In genomic region chr2:114052696-114053598, GRCm38 (mm10) we compare ENCODE assay signal across 8 mouse cellular contexts. TPM values are rescaled to one million over a fixed set of nuclear protein-coding genes. Genes with fewer than 3 reads are reported as not detected.
DNase-seq lines count a peak whose midpoint lies in the region; ATAC-seq and TF ChIP-seq lines count a peak whose summit lies in the region.

Actc1 (minus strand) TSS chr2:114053548.

- H3K27ac ChIP-seq in liver, embryonic 12.5 days, result no peak within 1 kb of the TSS
- H3K27ac ChIP-seq in hindbrain, embryonic 13.5 days, result no peak within 1 kb of the TSS
- no peak within 1 kb of the TSS for H3K27ac ChIP-seq in midbrain, postnatal 0 days (ENCODE audit: low read depth, low read length)

- no peaks in the 10 kb centered on the region for H3K4me1 ChIP-seq in liver, embryonic 12.5 days
- peaks cover 10% of the 10 kb centered on the region; the same call in 1 of the 2 replicates for H3K4me1 ChIP-seq in hindbrain, embryonic 13.5 days (replicated peaks)
- no peaks in the 10 kb centered on the region; the same call in 1 of the 2 replicates for H3K4me1 ChIP-seq in midbrain, postnatal 0 days (ENCODE audit: insufficient read depth, low read length)

- H3K36me3 ChIP-seq in liver, embryonic 12.5 days, result no peaks in the 10 kb centered on the region
- H3K36me3 ChIP-seq in hindbrain, embryonic 13.5 days, result no peaks in the 10 kb centered on the region
- no peaks in the 10 kb centered on the region for H3K36me3 ChIP-seq in midbrain, postnatal 0 days (ENCODE audit: insufficient read depth, low read length)

- H3K4me3 ChIP-seq in liver, embryonic 12.5 days, result no peak within 1 kb of the TSS
- H3K4me3 ChIP-seq in hindbrain, embryonic 13.5 days, result no peak within 1 kb of the TSS
- H3K4me3 ChIP-seq in midbrain, postnatal 0 days (ENCODE audit: low read depth, low read length), result no peak within 1 kb of the TSS

- no peak within 1 kb of the TSS for H3K4me2 ChIP-seq in liver, embryonic 12.5 days
- peak within 1 kb of the TSS; percentile 30; the same call in 1 of the 2 replicates for H3K4me2 ChIP-seq in hindbrain, embryonic 13.5 days
- H3K4me2 ChIP-seq in midbrain, postnatal 0 days (ENCODE audit: low read depth, low read length, poor library complexity, severe bottlenecking), result no peak within 1 kb of the TSS

- WGBS in liver, embryonic 12.5 days (ENCODE audit: insufficient replicate concordance), result 27% methylated on average over 13 of the region's 14 CpGs
- WGBS in hindbrain, embryonic 13.5 days, result 38% methylated on average over 14 of the region's 14 CpGs
- 54% methylated on average over 13 of the region's 14 CpGs for WGBS in midbrain, postnatal 0 days

- no peaks in the 10 kb centered on the region for H3K9me3 ChIP-seq in liver, embryonic 12.5 days (replicated peaks)
- H3K9me3 ChIP-seq in hindbrain, embryonic 13.5 days, result no peaks in the 10 kb centered on the region
- no peaks in the 10 kb centered on the region for H3K9me3 ChIP-seq in midbrain, postnatal 0 days (ENCODE audit: low read length)

- no peak for ATAC-seq in liver, embryonic 12.5 days
- peak; percentile 68 for ATAC-seq in hindbrain, embryonic 13.5 days (ENCODE audit: low FRiP score)
- ATAC-seq in midbrain, postnatal 0 days (ENCODE audit: low FRiP score), result peak; percentile 58; the same call in 1 of the 2 replicates
- no peak for ATAC-seq in CD4-positive, CD25-positive, alpha-beta regulatory T cell, adult 4 months

- H3K9ac ChIP-seq in liver, embryonic 12.5 days, result no peak within 1 kb of the TSS
- no peak within 1 kb of the TSS for H3K9ac ChIP-seq in hindbrain, embryonic 13.5 days
- H3K9ac ChIP-seq in midbrain, postnatal 0 days (replicated peaks; ENCODE audit: low read length, poor library complexity, severe bottlenecking), result no peak within 1 kb of the TSS

- H3K27me3 ChIP-seq in liver, embryonic 12.5 days (replicated peaks), result no peaks in the 10 kb centered on the region
- no peaks in the 10 kb centered on the region for H3K27me3 ChIP-seq in hindbrain, embryonic 13.5 days
- H3K27me3 ChIP-seq in midbrain, postnatal 0 days (ENCODE audit: insufficient read depth, low read length), result no peaks in the 10 kb centered on the region

- no peak for TF ChIP-seq CTCF in midbrain, postnatal 0 days (IDR thresholded peaks at IDR 0.05)

- DNase-seq in liver, result peak; percentile 7
- DNase-seq in gastrocnemius, adult 8-10 months (ENCODE audit: low spot score in 2 of 2), result no peak
- peak; percentile 47 for DNase-seq in midbrain, postnatal 0 days (ENCODE audit: low spot score)
- DNase-seq in adrenal gland, adult 18-20 months (ENCODE audit: low spot score in 2 of 2), result no peak
- no peak for DNase-seq in adrenal gland, adult 2 months

RNA-seq across cellular contexts. Expression of gene Actc1, which starts in this region (rescaled TPM):
- polyA plus RNA-seq in liver, embryonic 12.5 days (2016; fragmentation: Nextera tagmentation; extraction: Ambion mirVana), result 9.2 and 20.4 TPM in 2 replicates
- 100 to 1,000 TPM in 1 of 4 experiments, 10 to 100 TPM in 3; 39.7 to 199 (median 83.9) TPM for total RNA-seq in gastrocnemius, adult 8-10 months (2022)
- polyA plus RNA-seq in hindbrain, embryonic 13.5 days (2015; fragmentation: Nextera tagmentation; extraction: Ambion mirVana), result 44.7 and 51.3 TPM in 2 replicates
- total RNA-seq in midbrain, postnatal 0 days (2014; rRNA removed), result 2.6 TPM in 1 of 2 replicates, not detected in the other
- 0.17 and 0.18 TPM in 2 replicates for polyA plus RNA-seq in midbrain, postnatal 0 days (2015; fragmentation: Nextera tagmentation; extraction: Ambion mirVana)
- total RNA-seq in adrenal gland, adult 18-20 months (2021), result not detected
- not detected for polyA plus RNA-seq in CD4-positive, CD25-positive, alpha-beta regulatory T cell, adult 4 months (2017; shearing (Covaris generic))
- not detected for total RNA-seq in adrenal gland, adult 2 months (2021)
- 0.10 and 0.11 TPM in 2 replicates for polyA plus RNA-seq in adrenal gland, adult 2 months (2012; rRNA removed)

Comparison
In these comparisons a context has a peak if more than half of its experiments do, and no peak if none do; other contexts are left out.
1. RNA of gene Actc1 (total RNA-seq): 39.7 to 199 TPM in gastrocnemius, adult 8-10 months; 2.6 TPM in midbrain, postnatal 0 days, not detected in adrenal gland, adult 2 months and not detected in adrenal gland, adult 18-20 months; every median in the first group is over 10 times any median in the second.
2. DNase-seq: peak in liver (single experiment) and midbrain, postnatal 0 days (single experiment); none in gastrocnemius, adult 8-10 months (0 of 2), adrenal gland, adult 18-20 months (0 of 2) and adrenal gland, adult 2 months (single experiment).
3. ATAC-seq: peak in hindbrain, embryonic 13.5 days (single experiment) and midbrain, postnatal 0 days (single experiment); none in liver, embryonic 12.5 days (single experiment) and CD4-positive, CD25-positive, alpha-beta regulatory T cell, adult 4 months (single experiment).